Mouse (Mus musculus) C2C12 (cell line): Measurements from ENCODE around the gene Zbtb7a. TPM values are rescaled to one million over a fixed set of nuclear protein-coding genes. Genes with fewer than 3 reads are reported as not detected.

Experiments used
- H3K27me3 ChIP-seq: one replicate; pipeline ENCODE4 v1.6.1; 2011; ENCODE audit not compliant: control insufficient read depth, insufficient read depth, insufficient read length
- H3K36me3 ChIP-seq: one replicate; pipeline ENCODE4 v1.6.1; 2011; ENCODE audit not compliant: control insufficient read depth, insufficient read depth
- H3K4me3 ChIP-seq: one replicate; pipeline ENCODE4 v1.5.1; 2011; ENCODE audit warnings: mild to moderate bottlenecking, control low read depth; ENCODE audit not compliant: poor library complexity, insufficient read depth, severe bottlenecking
- H3K79me2 ChIP-seq: one replicate; pipeline ENCODE4 v1.6.1; 2011; ENCODE audit not compliant: control insufficient read depth, insufficient read depth
- H3K79me3 ChIP-seq: one replicate; pipeline ENCODE4 v1.6.1; 2011; ENCODE audit warnings: low read depth, control low read depth
- H3ac ChIP-seq: one replicate; pipeline ENCODE3; 2011; ENCODE audit warnings: low read depth; ENCODE audit not compliant: control insufficient read depth, insufficient read length
- CEBPB ChIP-seq: IDR thresholded peaks from one replicate; pipeline ENCODE4 v1.6.1; 2011; ENCODE audit warnings: low read depth, mild to moderate bottlenecking, control low read depth, moderate library complexity
- CTCF ChIP-seq: IDR thresholded peaks from one replicate; pipeline ENCODE4 v1.5.1; 2011; ENCODE audit not compliant: control insufficient read depth, insufficient read depth, insufficient read length
- FOSL1 ChIP-seq: IDR thresholded peaks from one replicate; pipeline ENCODE4 v1.8.0; 2011; ENCODE audit warnings: mild to moderate bottlenecking, low read length; ENCODE audit not compliant: poor library complexity, insufficient read depth, severe bottlenecking
- MAX ChIP-seq: IDR thresholded peaks from one replicate; pipeline ENCODE4 v1.6.1; 2011; ENCODE audit warnings: mild to moderate bottlenecking, control low read depth
- MYOD1 ChIP-seq: IDR thresholded peaks from one replicate; pipeline ENCODE4 v1.6.1; 2011; ENCODE audit warnings: low read depth; ENCODE audit not compliant: control insufficient read depth, insufficient read length
- MYOG ChIP-seq: IDR thresholded peaks from one replicate; pipeline ENCODE4 v1.6.1; 2011; ENCODE audit not compliant: control insufficient read depth, insufficient read length; ENCODE audit errors: extremely low read depth
- USF1 ChIP-seq: IDR thresholded peaks from one replicate; pipeline ENCODE4 v1.6.1; 2011; ENCODE audit warnings: low read depth, mild to moderate bottlenecking, control low read depth, moderate library complexity
- polyA plus RNA-seq: library from polyadenylated mRNA; unstranded; fragments of >200 nt; fragmentation: generic; extraction: Trizol; gene quantifications from one replicate; pipeline ENCODE4 v1.2.1, GENCODE M21; 2012; ENCODE audit warnings: missing spikeins

Zbtb7a gene
- polyA plus RNA-seq, 1 experiment, result 19.9 TPM

DNA sequence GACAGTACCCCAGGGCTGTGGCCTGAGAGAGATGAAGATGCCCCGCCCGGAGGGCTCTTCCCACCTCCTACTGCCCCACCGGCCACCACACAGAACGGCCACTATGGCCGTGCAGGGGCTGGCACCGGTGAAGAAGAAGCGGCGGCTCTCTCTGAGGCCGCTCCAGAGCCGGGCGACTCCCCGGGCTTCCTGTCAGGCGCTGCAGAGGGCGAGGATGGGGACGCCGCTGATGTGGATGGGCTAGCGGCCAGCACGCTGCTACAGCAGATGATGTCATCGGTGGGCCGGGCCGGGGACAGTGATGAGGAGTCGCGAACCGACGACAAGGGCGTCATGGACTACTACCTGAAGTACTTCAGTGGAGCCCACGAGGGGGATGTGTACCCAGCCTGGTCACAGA lies 9.6 kb downstream of the Zbtb7a start:
- H3K79me2 ChIP-seq, result peaks cover 100% of the 10 kb centered on the region
- TF ChIP-seq USF1, result no peak
- TF ChIP-seq CEBPB, result no peak
- no peak for TF ChIP-seq MYOG
- no peak for TF ChIP-seq MYOD1

GRCm38 (mm10) chr10:81145307-81145706 lies 10.3 kb downstream of the Zbtb7a start:
- no peak for TF ChIP-seq MYOG
- no peak overlapping the region for H3K4me3 ChIP-seq
- no peaks in the 10 kb centered on the region for H3K27me3 ChIP-seq
- peaks cover 76% of the 10 kb centered on the region for H3K79me3 ChIP-seq
- peaks cover 100% of the 10 kb centered on the region for H3K79me2 ChIP-seq
- peaks cover 54% of the 10 kb centered on the region for H3K36me3 ChIP-seq
- H3ac ChIP-seq, result no peak overlapping the region

More for the DNA sequence above, 9.6 kb downstream of the Zbtb7a start:
- Histone ChIP-seq H3ac (no peak overlapping the region), H3K4me3 (no peak overlapping the region), H3K79me3 (peaks cover 82% of the 10 kb centered on the region), H3K36me3 (peaks cover 54% of the 10 kb centered on the region), H3K27me3 (no peaks in the 10 kb centered on the region)

DNA sequence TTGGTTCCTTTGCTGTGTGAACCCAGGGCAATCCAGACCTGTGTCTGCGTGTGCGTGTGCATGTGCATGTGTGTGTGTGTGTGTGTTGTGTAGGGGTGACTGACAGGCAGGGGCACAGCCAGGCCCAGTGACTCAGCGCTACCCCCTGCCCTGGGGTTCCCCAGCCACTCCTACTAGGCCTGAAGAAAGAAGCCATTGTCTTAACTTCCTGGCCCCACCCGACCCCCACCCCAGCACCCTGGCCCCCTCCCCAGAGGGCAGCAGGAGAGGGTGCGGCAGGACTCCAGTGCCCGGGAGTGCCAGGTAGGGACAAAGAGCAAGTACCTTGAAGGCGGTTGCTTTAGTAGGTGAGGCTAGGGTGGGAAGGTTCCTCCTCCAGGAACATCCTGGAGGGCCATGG lies 10.8 kb downstream of the Zbtb7a start:
- Histone ChIP-seq H3K79me2 (peaks cover 100% of the 10 kb centered on the region), H3K27me3 (no peaks in the 10 kb centered on the region), H3K36me3 (peaks cover 54% of the 10 kb centered on the region), H3K4me3 (no peak overlapping the region), H3K79me3 (peaks cover 71% of the 10 kb centered on the region), H3ac (no peak overlapping the region)
- TF ChIP-seq CTCF (no peak), CEBPB (no peak), MAX (no peak), MYOD1 (no peak), USF1 (no peak), FOSL1 (no peak), MYOG (no peak)

- Histone ChIP-seq H3K36me3 (peaks cover 53% of the 10 kb centered on the region), H3K4me3 (no peak overlapping the region), H3ac (peak overlapping the region; percentile 20), H3K79me2 (peaks cover 99% of the 10 kb centered on the region), H3K27me3 (no peaks in the 10 kb centered on the region), H3K79me3 (peaks cover 66% of the 10 kb centered on the region)
- no peak for TF ChIP-seq CTCF
- peak; percentile 72 for TF ChIP-seq CEBPB
These were observed 11.3 kb downstream of the Zbtb7a start for GRCm38 (mm10) chr10:81146296-81146695.

DNA sequence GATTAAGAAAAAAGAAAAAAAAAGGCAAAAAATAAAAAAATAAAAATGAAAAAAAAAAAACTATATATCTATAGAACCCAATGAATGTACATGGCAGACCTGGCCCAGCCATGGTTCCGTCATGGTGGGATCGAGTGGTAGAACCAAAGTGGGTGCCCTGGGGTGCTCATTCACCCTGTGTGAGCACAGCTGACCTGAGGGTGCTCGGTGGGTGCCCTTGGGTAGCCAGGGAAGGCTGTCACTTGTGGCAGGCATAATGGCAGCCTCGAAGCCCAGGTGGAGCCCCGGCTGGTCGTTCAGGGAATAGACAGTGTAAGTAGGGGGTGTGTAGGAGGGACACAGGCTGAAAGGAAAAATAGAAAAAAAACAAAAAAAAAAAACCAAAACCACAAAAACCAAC lies 16.2 kb downstream of the Zbtb7a start:
- H3K27me3 ChIP-seq, result no peaks in the 10 kb centered on the region
- TF ChIP-seq USF1, result no peak
- TF ChIP-seq CEBPB, result no peak
- TF ChIP-seq MAX, result no peak
- no peak for TF ChIP-seq MYOD1
- no peak for TF ChIP-seq CTCF
- TF ChIP-seq MYOG, result no peak
- TF ChIP-seq FOSL1, result no peak
- peaks cover 52% of the 10 kb centered on the region for H3K36me3 ChIP-seq
- H3K79me2 ChIP-seq, result peaks cover 51% of the 10 kb centered on the region
- no peak overlapping the region for H3K4me3 ChIP-seq
- peaks cover 29% of the 10 kb centered on the region for H3K79me3 ChIP-seq
- H3ac ChIP-seq, result no peak overlapping the region

DNA sequence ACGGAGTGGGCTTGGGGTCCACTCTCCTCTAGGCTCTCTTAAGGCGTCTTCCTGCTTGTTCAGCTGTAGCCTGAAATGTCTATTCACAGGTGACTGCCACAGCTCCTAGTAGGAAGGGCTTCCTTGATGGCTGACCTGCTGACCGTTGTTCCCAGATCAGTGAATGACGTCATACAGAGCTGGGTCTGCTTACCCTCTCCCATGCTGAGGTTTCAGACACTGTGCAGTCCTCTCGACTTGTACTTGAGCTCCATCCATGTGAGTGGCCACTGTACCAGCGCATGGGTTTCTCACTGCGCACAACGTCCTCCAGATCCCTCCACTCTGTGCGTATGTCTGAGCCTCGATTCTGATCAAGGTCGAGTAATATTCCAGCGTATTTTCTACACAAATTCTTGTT lies 17.6 kb downstream of the Zbtb7a start:
- peaks cover 51% of the 10 kb centered on the region for H3K36me3 ChIP-seq
- H3K4me3 ChIP-seq, result no peak overlapping the region
- no peaks in the 10 kb centered on the region for H3K27me3 ChIP-seq
- no peak overlapping the region for H3ac ChIP-seq
- H3K79me3 ChIP-seq, result peaks cover 16% of the 10 kb centered on the region
- TF ChIP-seq MAX (no peak), FOSL1 (no peak), CEBPB (no peak), USF1 (no peak), MYOG (no peak), MYOD1 (no peak), CTCF (no peak)
- peaks cover 37% of the 10 kb centered on the region for H3K79me2 ChIP-seq
